Mouse (Mus musculus): ENCODE measurements around the gene Gm40193. TPM values are rescaled to one million over a fixed set of nuclear protein-coding genes. Genes with fewer than 3 reads are reported as not detected.
"Not testable (repeated sequence)": the region's sequence is repeated elsewhere in the genome, so short reads cannot be mapped to it uniquely, and the experiment has no call there.

Gm40193 gene
- polyA plus RNA-seq, 1 experiment from 2014 or later = not detected

GRCm38 (mm10) chr11:70571641-70572040, 38.9 kb upstream of the Gm40193 start:
- Histone ChIP-seq H3K4me1 (ENCODE audit: control insufficient read depth, insufficient read depth, low read length) (peaks cover 7% of the 10 kb centered on the region), H3K27me3 (ENCODE audit: control insufficient read depth, insufficient read depth, low read depth, low read length) (no peaks in the 10 kb centered on the region), H3K9ac (ENCODE audit: low read depth, low read length) (no peak overlapping the region), H3K27ac (ENCODE audit: low read length) (no peak overlapping the region), H3K4me2 (ENCODE audit: low read length) (no peak overlapping the region), H3K36me3 (ENCODE audit: control insufficient read depth, insufficient read depth, low read length) (no peaks in the 10 kb centered on the region), H3K9me3 (replicated peaks; ENCODE audit: control insufficient read depth, low read length, poor library complexity, severe bottlenecking) (no peaks in the 10 kb centered on the region), H3K4me3 (ENCODE audit: low read depth, low read length) (no peak overlapping the region)
- 100% methylated on average over 1 of the region's 1 CpGs for WGBS
- no peak for ATAC-seq

- not testable (repeated sequence) for H3K4me1 ChIP-seq (ENCODE audit: control insufficient read depth, insufficient read depth, low read length); H3K27me3 ChIP-seq (ENCODE audit: control insufficient read depth, insufficient read depth, low read depth, low read length); H3K4me2 ChIP-seq (ENCODE audit: low read length); ATAC-seq; H3K36me3 ChIP-seq (ENCODE audit: control insufficient read depth, insufficient read depth, low read length); H3K4me3 ChIP-seq (ENCODE audit: low read depth, low read length); H3K9me3 ChIP-seq (replicated peaks; ENCODE audit: control insufficient read depth, low read length, poor library complexity, severe bottlenecking); H3K9ac ChIP-seq (ENCODE audit: low read depth, low read length); H3K27ac ChIP-seq (ENCODE audit: low read length)
- 94% methylated on average over 1 of the region's 1 CpGs for WGBS
Measured at GRCm38 (mm10) chr11:70570614-70571013, 37.9 kb upstream of the Gm40193 start.

- no peak overlapping the region for H3K9ac ChIP-seq (ENCODE audit: low read depth, low read length)
- H3K4me1 ChIP-seq (ENCODE audit: control insufficient read depth, insufficient read depth, low read length) = peaks cover 30% of the 10 kb centered on the region
- H3K4me2 ChIP-seq (ENCODE audit: low read length) = no peak overlapping the region
- no peak overlapping the region for H3K27ac ChIP-seq (ENCODE audit: low read length)
- H3K9me3 ChIP-seq (replicated peaks; ENCODE audit: control insufficient read depth, low read length, poor library complexity, severe bottlenecking) = no peaks in the 10 kb centered on the region
- H3K4me3 ChIP-seq (ENCODE audit: low read depth, low read length) = no peak overlapping the region
- H3K27me3 ChIP-seq (ENCODE audit: control insufficient read depth, insufficient read depth, low read depth, low read length) = no peaks in the 10 kb centered on the region
- 58% methylated on average over 7 of the region's 7 CpGs for WGBS
- no peak for ATAC-seq
- H3K36me3 ChIP-seq (ENCODE audit: control insufficient read depth, insufficient read depth, low read length) = no peaks in the 10 kb centered on the region
Measured at GRCm38 (mm10) chr11:70566586-70566985, 33.8 kb upstream of the Gm40193 start.

- Histone ChIP-seq H3K4me2 (ENCODE audit: low read length) (peak overlapping the region; percentile 90), H3K4me1 (ENCODE audit: control insufficient read depth, insufficient read depth, low read length) (peaks cover 31% of the 10 kb centered on the region), H3K27ac (ENCODE audit: low read length) (no peak overlapping the region), H3K4me3 (ENCODE audit: low read depth, low read length) (peak overlapping the region; percentile 89), H3K36me3 (ENCODE audit: control insufficient read depth, insufficient read depth, low read length) (no peaks in the 10 kb centered on the region), H3K9ac (ENCODE audit: low read depth, low read length) (peak overlapping the region; percentile 87), H3K27me3 (ENCODE audit: control insufficient read depth, insufficient read depth, low read depth, low read length) (no peaks in the 10 kb centered on the region), H3K9me3 (replicated peaks; ENCODE audit: control insufficient read depth, low read length, poor library complexity, severe bottlenecking) (no peaks in the 10 kb centered on the region)
- 49% methylated on average over 4 of the region's 4 CpGs for WGBS
- ATAC-seq = no peak
Measured at GRCm38 (mm10) chr11:70564276-70564873, 31.6 kb upstream of the Gm40193 start.

- Histone ChIP-seq H3K9ac (ENCODE audit: low read depth, low read length) (peak overlapping the region; percentile 87), H3K9me3 (replicated peaks; ENCODE audit: control insufficient read depth, low read length, poor library complexity, severe bottlenecking) (no peaks in the 10 kb centered on the region), H3K27me3 (ENCODE audit: control insufficient read depth, insufficient read depth, low read depth, low read length) (no peaks in the 10 kb centered on the region), H3K4me3 (ENCODE audit: low read depth, low read length) (peak overlapping the region; percentile 89), H3K4me1 (ENCODE audit: control insufficient read depth, insufficient read depth, low read length) (peaks cover 31% of the 10 kb centered on the region), H3K27ac (ENCODE audit: low read length) (peak overlapping the region; percentile 83), H3K4me2 (ENCODE audit: low read length) (peak overlapping the region; percentile 90), H3K36me3 (ENCODE audit: control insufficient read depth, insufficient read depth, low read length) (no peaks in the 10 kb centered on the region)
- 3% methylated on average over 25 of the region's 25 CpGs for WGBS
- ATAC-seq = peak; percentile 15; the same call in 1 of the 2 replicates
Measured at GRCm38 (mm10) chr11:70563470-70564275, 30.9 kb upstream of the Gm40193 start.

GRCm38 (mm10) chr11:70562995-70563469, 30.3 kb upstream of the Gm40193 start:
- peak; percentile 36 for ATAC-seq
- H3K4me1 ChIP-seq (ENCODE audit: control insufficient read depth, insufficient read depth, low read length) = peaks cover 31% of the 10 kb centered on the region
- peak overlapping the region; percentile 83 for H3K27ac ChIP-seq (ENCODE audit: low read length)
- H3K9me3 ChIP-seq (replicated peaks; ENCODE audit: control insufficient read depth, low read length, poor library complexity, severe bottlenecking) = no peaks in the 10 kb centered on the region
- no peaks in the 10 kb centered on the region for H3K27me3 ChIP-seq (ENCODE audit: control insufficient read depth, insufficient read depth, low read depth, low read length)
- H3K4me2 ChIP-seq (ENCODE audit: low read length) = peak overlapping the region; percentile 90
- H3K36me3 ChIP-seq (ENCODE audit: control insufficient read depth, insufficient read depth, low read length) = no peaks in the 10 kb centered on the region
- peak overlapping the region; percentile 87 for H3K9ac ChIP-seq (ENCODE audit: low read depth, low read length)
- peak overlapping the region; percentile 89 for H3K4me3 ChIP-seq (ENCODE audit: low read depth, low read length)
- WGBS = under 1% methylated on average over 25 of the region's 31 CpGs

GRCm38 (mm10) chr11:70562287-70562994, 29.7 kb upstream of the Gm40193 start, which contains the start of gene Mink1:
TSS of gene Mink1 (plus strand) at chr11:70562881.
- Histone ChIP-seq H3K4me3 (ENCODE audit: low read depth, low read length) (peak within 1 kb of the TSS; percentile 89), H3K27me3 (ENCODE audit: control insufficient read depth, insufficient read depth, low read depth, low read length) (no peaks in the 10 kb centered on the region), H3K36me3 (ENCODE audit: control insufficient read depth, insufficient read depth, low read length) (no peaks in the 10 kb centered on the region), H3K4me1 (ENCODE audit: control insufficient read depth, insufficient read depth, low read length) (peaks cover 31% of the 10 kb centered on the region), H3K27ac (ENCODE audit: low read length) (peak within 1 kb of the TSS; percentile 83), H3K9ac (ENCODE audit: low read depth, low read length) (peak within 1 kb of the TSS; percentile 87), H3K9me3 (replicated peaks; ENCODE audit: control insufficient read depth, low read length, poor library complexity, severe bottlenecking) (no peaks in the 10 kb centered on the region), H3K4me2 (ENCODE audit: low read length) (peak within 1 kb of the TSS; percentile 90)
- peak; percentile 95 for ATAC-seq
- WGBS = under 1% methylated on average over 52 of the region's 57 CpGs

GRCm38 (mm10) chr11:70561937-70562286, 29.2 kb upstream of the Gm40193 start:
- Histone ChIP-seq H3K27ac (ENCODE audit: low read length) (peak overlapping the region; percentile 83), H3K27me3 (ENCODE audit: control insufficient read depth, insufficient read depth, low read depth, low read length) (no peaks in the 10 kb centered on the region), H3K4me2 (ENCODE audit: low read length) (peak overlapping the region; percentile 90), H3K4me3 (ENCODE audit: low read depth, low read length) (peak overlapping the region; percentile 89), H3K4me1 (ENCODE audit: control insufficient read depth, insufficient read depth, low read length) (peaks cover 30% of the 10 kb centered on the region), H3K36me3 (ENCODE audit: control insufficient read depth, insufficient read depth, low read length) (no peaks in the 10 kb centered on the region), H3K9ac (ENCODE audit: low read depth, low read length) (peak overlapping the region; percentile 87), H3K9me3 (replicated peaks; ENCODE audit: control insufficient read depth, low read length, poor library complexity, severe bottlenecking) (no peaks in the 10 kb centered on the region)
- 2% methylated on average over 2 of the region's 2 CpGs for WGBS
- ATAC-seq = no peak
